Mouse (Mus musculus): ENCODE measurements around the gene Tbck. TPM values are rescaled to one million over a fixed set of nuclear protein-coding genes. Genes with fewer than 3 reads are reported as not detected.

Tbck gene
- polyA plus RNA-seq, 1 experiment from 2014 or later = 34.0 TPM

GRCm38 (mm10) chr3:132812356-132812755 lies 128.4 kb downstream of the Tbck start:
- no peak for ATAC-seq (replicated peaks)
- no peaks in the 10 kb centered on the region for H3K27me3 ChIP-seq
- H3K4me2 ChIP-seq (replicated peaks) = no peak overlapping the region

GRCm38 (mm10) chr3:132813147-132813546 lies 129.2 kb downstream of the Tbck start:
- 96% methylated on average over 3 of the region's 3 CpGs for WGBS
- H3K36me3 ChIP-seq = no peaks in the 10 kb centered on the region; the same call in 1 of the 2 replicates
- no peaks in the 10 kb centered on the region for H3K27me3 ChIP-seq
- no peak for ATAC-seq (replicated peaks)
- no peaks in the 10 kb centered on the region for H3K9me3 ChIP-seq
- H3K4me2 ChIP-seq (replicated peaks) = no peak overlapping the region
- no peaks in the 10 kb centered on the region for H3K4me1 ChIP-seq
- no peak overlapping the region for H3K9ac ChIP-seq (replicated peaks)
- H3K27ac ChIP-seq (replicated peaks) = no peak overlapping the region
- no peak overlapping the region for H3K4me3 ChIP-seq

More at GRCm38 (mm10) chr3:132812356-132812755, 128.4 kb downstream of the Tbck start:
- no peak overlapping the region for H3K27ac ChIP-seq (replicated peaks)
- H3K9ac ChIP-seq (replicated peaks) = no peak overlapping the region
- 83% methylated on average over 5 of the region's 5 CpGs for WGBS
- H3K4me1 ChIP-seq = no peaks in the 10 kb centered on the region
- H3K4me3 ChIP-seq = no peak overlapping the region
- H3K36me3 ChIP-seq = no peaks in the 10 kb centered on the region; the same call in 1 of the 2 replicates
- no peaks in the 10 kb centered on the region for H3K9me3 ChIP-seq

DNA sequence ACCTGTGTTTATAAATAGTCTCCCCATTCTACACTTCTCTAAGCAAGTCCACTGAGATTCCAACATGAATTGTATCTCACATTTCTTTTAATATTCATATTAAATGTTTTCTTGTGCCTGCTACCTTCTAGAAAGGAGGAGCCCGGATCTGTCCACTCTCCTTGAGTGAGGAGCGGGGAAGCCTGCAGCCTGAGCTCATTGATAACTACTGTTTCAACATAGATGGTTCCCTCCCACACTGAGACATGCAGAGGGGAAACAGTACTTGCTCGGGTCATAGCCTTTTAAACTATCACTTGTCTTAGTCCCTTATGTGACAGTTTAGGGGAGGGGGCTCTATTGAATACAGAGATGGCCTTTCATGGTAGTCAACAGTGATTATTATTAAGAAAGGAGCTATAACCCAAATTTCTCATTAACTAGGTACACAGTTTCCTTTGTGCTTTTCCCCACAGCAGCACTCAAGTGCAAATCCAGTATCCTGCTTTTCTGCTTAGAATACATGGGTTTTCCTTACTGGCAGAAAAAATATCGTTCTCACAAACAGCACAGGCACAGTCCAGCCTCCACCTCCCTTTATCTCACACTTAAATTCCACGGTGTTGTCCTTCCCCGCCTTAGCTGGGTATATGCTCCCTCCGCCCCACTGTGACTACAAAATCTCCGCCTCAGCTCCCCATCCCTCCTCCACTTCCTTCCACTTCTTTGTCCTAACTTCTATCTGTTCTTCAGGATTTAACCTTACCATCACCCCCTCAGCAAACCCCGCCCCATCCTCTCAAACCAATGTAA lies 130.0 kb downstream of the Tbck start:
- no peaks in the 10 kb centered on the region for H3K27me3 ChIP-seq
- H3K9ac ChIP-seq (replicated peaks) = no peak overlapping the region
- no peaks in the 10 kb centered on the region; the same call in 1 of the 2 replicates for H3K36me3 ChIP-seq
- WGBS = 82% methylated on average over 9 of the region's 9 CpGs
- H3K9me3 ChIP-seq = no peaks in the 10 kb centered on the region
- no peak overlapping the region for H3K4me2 ChIP-seq (replicated peaks)
- H3K4me3 ChIP-seq = no peak overlapping the region
- ATAC-seq (replicated peaks) = no peak
- H3K27ac ChIP-seq (replicated peaks) = no peak overlapping the region
- no peaks in the 10 kb centered on the region for H3K4me1 ChIP-seq

GRCm38 (mm10) chr3:132814791-132815496 lies 131.0 kb downstream of the Tbck start:
- Histone ChIP-seq H3K4me1 (no peaks in the 10 kb centered on the region), H3K4me2 (replicated peaks) (no peak overlapping the region), H3K36me3 (no peaks in the 10 kb centered on the region; the same call in 1 of the 2 replicates), H3K9me3 (no peaks in the 10 kb centered on the region), H3K9ac (replicated peaks) (no peak overlapping the region), H3K27me3 (no peaks in the 10 kb centered on the region), H3K4me3 (no peak overlapping the region), H3K27ac (replicated peaks) (no peak overlapping the region)
- 93% methylated on average over 10 of the region's 10 CpGs for WGBS
- no peak for ATAC-seq (replicated peaks)

- 92% methylated on average over 4 of the region's 4 CpGs for WGBS
- no peak for ATAC-seq (replicated peaks)
- H3K4me2 ChIP-seq (replicated peaks) = no peak overlapping the region
- H3K27me3 ChIP-seq = no peaks in the 10 kb centered on the region
- H3K9ac ChIP-seq (replicated peaks) = no peak overlapping the region
- no peaks in the 10 kb centered on the region; the same call in 1 of the 2 replicates for H3K36me3 ChIP-seq
- H3K27ac ChIP-seq (replicated peaks) = no peak overlapping the region
- H3K4me1 ChIP-seq = no peaks in the 10 kb centered on the region
- no peak overlapping the region for H3K4me3 ChIP-seq
- H3K9me3 ChIP-seq = no peaks in the 10 kb centered on the region
Measured at GRCm38 (mm10) chr3:132815497-132816326, 131.8 kb downstream of the Tbck start.

GRCm38 (mm10) chr3:132819408-132819807 lies 135.5 kb downstream of the Tbck start:
- 83% methylated on average over 2 of the region's 2 CpGs for WGBS
- no peaks in the 10 kb centered on the region for H3K36me3 ChIP-seq
- H3K9ac ChIP-seq (replicated peaks) = no peak overlapping the region
- no peak overlapping the region for H3K4me3 ChIP-seq
- H3K27me3 ChIP-seq = no peaks in the 10 kb centered on the region
- H3K4me1 ChIP-seq = no peaks in the 10 kb centered on the region
- H3K27ac ChIP-seq (replicated peaks) = no peak overlapping the region
- no peak overlapping the region for H3K4me2 ChIP-seq (replicated peaks)
- ATAC-seq (replicated peaks) = no peak
- no peaks in the 10 kb centered on the region for H3K9me3 ChIP-seq

DNA sequence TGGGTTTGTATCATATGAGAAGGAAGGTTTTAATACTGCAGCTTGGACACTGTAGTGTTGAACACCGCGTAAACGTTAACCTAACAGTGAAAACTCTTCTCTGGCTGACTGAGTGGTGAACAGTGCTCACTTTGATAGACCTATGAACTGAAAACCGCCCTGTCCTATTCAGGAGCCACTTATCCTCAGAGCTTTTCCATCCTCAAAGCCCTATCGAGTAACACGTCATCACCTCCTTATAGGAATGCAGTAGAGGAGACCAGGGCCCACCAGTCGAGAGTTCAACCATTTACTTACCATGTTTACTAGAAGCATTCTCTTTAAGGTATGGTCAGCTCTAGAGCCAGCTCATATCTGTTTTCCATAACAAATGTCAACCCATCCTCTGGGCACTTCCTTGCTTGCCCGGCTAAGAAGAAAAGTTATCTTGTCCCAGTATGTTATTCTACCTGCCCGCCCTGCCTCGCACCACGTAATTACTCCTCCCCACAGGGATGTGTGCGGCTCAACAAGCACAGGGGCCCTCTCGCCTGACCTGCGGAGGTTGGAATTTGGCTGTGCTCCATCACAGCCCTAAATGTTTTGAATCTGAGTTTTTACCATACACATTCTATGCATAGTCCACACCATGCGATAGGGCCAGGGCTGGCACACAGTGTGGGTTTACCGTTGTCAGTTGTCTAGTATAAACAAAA lies 147.4 kb downstream of the Tbck start:
- H3K4me1 ChIP-seq = no peaks in the 10 kb centered on the region
- no peaks in the 10 kb centered on the region; the same call in 1 of the 2 replicates for H3K36me3 ChIP-seq
- no peak for ATAC-seq (replicated peaks)
- H3K27me3 ChIP-seq = no peaks in the 10 kb centered on the region
- 93% methylated on average over 16 of the region's 16 CpGs for WGBS
- no peak overlapping the region for H3K27ac ChIP-seq (replicated peaks)
- no peak overlapping the region for H3K4me2 ChIP-seq (replicated peaks)
- H3K4me3 ChIP-seq = no peak overlapping the region
- H3K9ac ChIP-seq (replicated peaks) = no peak overlapping the region
- H3K9me3 ChIP-seq = no peaks in the 10 kb centered on the region

- H3K9me3 ChIP-seq = no peaks in the 10 kb centered on the region
- no peaks in the 10 kb centered on the region for H3K27me3 ChIP-seq
- peaks cover 13% of the 10 kb centered on the region for H3K36me3 ChIP-seq
- no peak overlapping the region for H3K4me2 ChIP-seq (replicated peaks)
- 84% methylated on average over 6 of the region's 6 CpGs for WGBS
- no peak overlapping the region for H3K27ac ChIP-seq (replicated peaks)
- no peak overlapping the region for H3K4me3 ChIP-seq
- H3K9ac ChIP-seq (replicated peaks) = no peak overlapping the region
- no peaks in the 10 kb centered on the region for H3K4me1 ChIP-seq
- ATAC-seq (replicated peaks) = no peak
Measured at GRCm38 (mm10) chr3:132835118-132835794, 151.3 kb downstream of the Tbck start.

DNA sequence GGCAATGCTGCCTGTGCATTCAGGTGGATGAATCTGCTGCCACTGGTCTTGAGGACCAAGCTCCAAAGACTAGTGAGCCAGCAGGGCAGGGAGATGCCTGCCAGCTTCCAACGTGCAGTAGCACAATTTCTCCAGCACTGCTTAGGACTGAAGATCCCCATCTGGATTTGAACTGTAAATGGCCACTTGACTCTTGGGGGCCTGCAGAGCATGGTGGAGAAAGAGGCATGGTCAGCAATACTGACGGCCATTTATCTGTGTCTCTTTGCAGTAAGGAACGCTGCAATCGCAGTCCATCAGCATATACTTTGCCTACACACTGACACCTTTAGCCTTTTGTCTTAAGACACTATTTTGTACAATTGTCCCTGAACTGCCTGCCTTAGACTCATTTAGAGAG lies 153.2 kb downstream of the Tbck start:
- Histone ChIP-seq H3K9me3 (no peaks in the 10 kb centered on the region), H3K36me3 (peaks cover 21% of the 10 kb centered on the region), H3K4me1 (no peaks in the 10 kb centered on the region), H3K4me3 (no peak overlapping the region), H3K4me2 (replicated peaks) (no peak overlapping the region), H3K9ac (replicated peaks) (no peak overlapping the region), H3K27me3 (no peaks in the 10 kb centered on the region), H3K27ac (replicated peaks) (no peak overlapping the region)
- WGBS = 90% methylated on average over 4 of the region's 4 CpGs
- ATAC-seq (replicated peaks) = no peak

- no peak overlapping the region for H3K9ac ChIP-seq (replicated peaks)
- no peaks in the 10 kb centered on the region for H3K27me3 ChIP-seq
- H3K27ac ChIP-seq (replicated peaks) = no peak overlapping the region
- ATAC-seq (replicated peaks) = no peak
- H3K4me2 ChIP-seq (replicated peaks) = no peak overlapping the region
- no peaks in the 10 kb centered on the region for H3K4me1 ChIP-seq
- no peaks in the 10 kb centered on the region for H3K9me3 ChIP-seq
- 93% methylated on average over 14 of the region's 15 CpGs for WGBS
- H3K4me3 ChIP-seq = no peak overlapping the region
- H3K36me3 ChIP-seq = peaks cover 25% of the 10 kb centered on the region
Measured at GRCm38 (mm10) chr3:132838656-132839417, 154.9 kb downstream of the Tbck start.

All from forebrain, embryonic 15.5 days (tissue).